Mouse (Mus musculus): ENCODE measurements around the gene Ikbip. TPM values are rescaled to one million over a fixed set of nuclear protein-coding genes. Genes with fewer than 3 reads are reported as not detected.

Gene Ikbip
- total and polyA plus RNA-seq, 2 experiments from 2014 or later = 21.1 to 31.0 TPM

GRCm38 (mm10) chr10:91127395-91127794, 44.7 kb downstream of the Ikbip start:
- H3K4me2 ChIP-seq (ENCODE audit: low read depth, low read length) = no peak overlapping the region
- H3K36me3 ChIP-seq (replicated peaks; ENCODE audit: control insufficient read depth, insufficient read depth, low read length) = no peaks in the 10 kb centered on the region
- WGBS = 34% methylated on average over 2 of the region's 2 CpGs
- no peak for DNase-seq (ENCODE audit: low spot score)
- peak overlapping the region; percentile 82 for H3K27ac ChIP-seq (ENCODE audit: low read depth)
- peaks cover 9% of the 10 kb centered on the region; the same call in 1 of the 2 replicates for H3K4me1 ChIP-seq (ENCODE audit: control insufficient read depth, insufficient read depth)
- H3K27me3 ChIP-seq (ENCODE audit: control insufficient read depth, insufficient read depth, low read length) = no peaks in the 10 kb centered on the region
- ATAC-seq (ENCODE audit: insufficient read depth, low read depth) = no peak
- H3K9me3 ChIP-seq (replicated peaks; ENCODE audit: control insufficient read depth, low read length) = no peaks in the 10 kb centered on the region
- H3K4me3 ChIP-seq (ENCODE audit: low read depth, low read length) = no peak overlapping the region
- no peak overlapping the region for H3K9ac ChIP-seq (replicated peaks; ENCODE audit: low read depth, low read length)
- TF ChIP-seq EP300 (IDR thresholded peaks at IDR 0.05; ENCODE audit: low read depth) = no peak

DNA sequence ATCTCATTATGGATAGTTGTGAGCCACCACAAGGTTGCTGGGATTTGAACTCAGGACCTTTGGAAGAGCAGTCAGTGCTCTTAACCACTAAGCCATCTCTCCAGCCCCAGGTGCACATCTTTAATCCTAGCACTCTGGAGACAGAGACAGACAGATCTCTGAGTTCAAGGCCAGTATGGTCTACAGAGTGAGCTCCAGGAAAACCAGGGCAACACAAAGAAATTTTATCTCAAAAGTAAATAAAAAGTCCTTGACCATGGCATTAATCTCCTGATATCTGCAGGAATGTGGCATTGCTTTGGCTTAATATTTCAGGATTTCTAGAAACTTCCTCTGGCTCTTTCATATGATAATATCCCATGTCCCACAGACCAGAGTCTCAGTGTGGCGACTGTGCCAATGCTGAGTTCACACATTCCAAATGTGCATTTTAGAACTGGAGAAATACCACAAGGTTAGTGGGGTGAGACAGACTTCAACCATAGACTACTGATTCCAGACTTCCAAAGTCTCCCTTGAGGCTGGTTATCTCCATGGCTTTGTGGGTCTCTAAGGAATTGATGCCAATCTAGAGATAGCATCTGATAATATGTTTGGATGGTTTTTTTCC, 45.9 kb downstream of the Ikbip start:
- Histone ChIP-seq H3K4me2 (ENCODE audit: low read depth, low read length) (no peak overlapping the region), H3K9me3 (replicated peaks; ENCODE audit: control insufficient read depth, low read length) (no peaks in the 10 kb centered on the region), H3K4me3 (ENCODE audit: low read depth, low read length) (no peak overlapping the region), H3K27me3 (ENCODE audit: control insufficient read depth, insufficient read depth, low read length) (no peaks in the 10 kb centered on the region), H3K4me1 (ENCODE audit: control insufficient read depth, insufficient read depth) (peaks cover 5% of the 10 kb centered on the region; the same call in 1 of the 2 replicates), H3K36me3 (replicated peaks; ENCODE audit: control insufficient read depth, insufficient read depth, low read length) (no peaks in the 10 kb centered on the region), H3K27ac (ENCODE audit: low read depth) (no peak overlapping the region), H3K9ac (replicated peaks; ENCODE audit: low read depth, low read length) (no peak overlapping the region)
- no peak for TF ChIP-seq EP300 (IDR thresholded peaks at IDR 0.05; ENCODE audit: low read depth)
- TF ChIP-seq CTCF (IDR thresholded peaks at IDR 0.05; ENCODE audit: low read depth) = no peak
- no peak for ATAC-seq (ENCODE audit: insufficient read depth, low read depth)
- WGBS = 69% methylated on average over 1 of the region's 1 CpGs
- DNase-seq (ENCODE audit: low spot score) = no peak

- no peaks in the 10 kb centered on the region for H3K36me3 ChIP-seq (replicated peaks; ENCODE audit: control insufficient read depth, insufficient read depth, low read length)
These were observed 48.1 kb downstream of the Ikbip start for GRCm38 (mm10) chr10:91130792-91131191.

GRCm38 (mm10) chr10:91131565-91131964, 48.8 kb downstream of the Ikbip start:
- TF ChIP-seq CTCF (IDR thresholded peaks at IDR 0.05; ENCODE audit: low read depth) = no peak
- no peak for TF ChIP-seq EP300 (IDR thresholded peaks at IDR 0.05; ENCODE audit: low read depth)
- DNase-seq (ENCODE audit: low spot score) = no peak
- Histone ChIP-seq H3K9ac (replicated peaks; ENCODE audit: low read depth, low read length) (no peak overlapping the region), H3K27me3 (ENCODE audit: control insufficient read depth, insufficient read depth, low read length) (no peaks in the 10 kb centered on the region), H3K4me2 (ENCODE audit: low read depth, low read length) (no peak overlapping the region), H3K27ac (ENCODE audit: low read depth) (no peak overlapping the region), H3K9me3 (replicated peaks; ENCODE audit: control insufficient read depth, low read length) (no peaks in the 10 kb centered on the region), H3K4me3 (ENCODE audit: low read depth, low read length) (no peak overlapping the region), H3K4me1 (ENCODE audit: control insufficient read depth, insufficient read depth) (no peaks in the 10 kb centered on the region; the same call in 1 of the 2 replicates), H3K36me3 (replicated peaks; ENCODE audit: control insufficient read depth, insufficient read depth, low read length) (no peaks in the 10 kb centered on the region)
- no peak for ATAC-seq (ENCODE audit: insufficient read depth, low read depth)
- 88% methylated on average over 1 of the region's 1 CpGs for WGBS

More at GRCm38 (mm10) chr10:91130792-91131191, 48.1 kb downstream of the Ikbip start:
- Histone ChIP-seq H3K27ac (ENCODE audit: low read depth) (no peak overlapping the region), H3K4me3 (ENCODE audit: low read depth, low read length) (no peak overlapping the region), H3K27me3 (ENCODE audit: control insufficient read depth, insufficient read depth, low read length) (no peaks in the 10 kb centered on the region), H3K4me2 (ENCODE audit: low read depth, low read length) (no peak overlapping the region), H3K9me3 (replicated peaks; ENCODE audit: control insufficient read depth, low read length) (no peaks in the 10 kb centered on the region), H3K9ac (replicated peaks; ENCODE audit: low read depth, low read length) (no peak overlapping the region), H3K4me1 (ENCODE audit: control insufficient read depth, insufficient read depth) (no peaks in the 10 kb centered on the region; the same call in 1 of the 2 replicates)
- 92% methylated on average over 3 of the region's 3 CpGs for WGBS
- no peak for DNase-seq (ENCODE audit: low spot score)
- no peak for ATAC-seq (ENCODE audit: insufficient read depth, low read depth)
- TF ChIP-seq EP300 (IDR thresholded peaks at IDR 0.05; ENCODE audit: low read depth) = no peak
- TF ChIP-seq CTCF (IDR thresholded peaks at IDR 0.05; ENCODE audit: low read depth) = no peak

DNA sequence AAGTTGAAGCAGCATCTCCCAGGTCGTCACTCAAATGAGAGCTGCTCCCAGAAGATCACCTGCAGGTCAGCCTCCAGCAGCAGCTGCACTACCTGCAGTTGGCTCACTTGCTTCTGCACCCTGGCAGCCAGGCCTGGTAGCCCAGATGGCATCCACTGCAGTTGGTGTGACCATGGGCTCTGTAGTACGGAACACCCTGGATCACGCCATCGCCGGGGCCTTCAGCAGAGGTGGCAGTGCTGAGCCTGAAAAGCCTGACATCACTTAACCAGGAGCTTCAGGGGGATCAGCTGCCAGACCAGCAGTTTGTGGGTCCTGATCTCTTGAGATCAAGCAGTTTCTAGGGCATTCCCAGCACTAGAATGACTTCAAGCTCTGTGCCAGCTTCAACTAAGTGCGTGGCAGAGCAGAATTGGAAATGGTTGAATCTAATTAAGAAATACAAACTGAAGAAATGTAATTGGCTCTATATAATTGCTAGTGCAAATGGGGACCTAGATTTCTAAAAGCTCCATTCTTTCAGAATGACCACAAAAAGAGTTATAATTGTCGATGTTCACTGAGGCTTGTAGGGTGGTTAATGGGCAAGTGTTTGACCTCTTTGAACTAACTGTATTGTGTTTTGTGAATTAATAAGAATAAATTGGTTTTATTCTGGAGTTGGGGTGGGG, 52.7 kb downstream of the Ikbip start:
- 91% methylated on average over 7 of the region's 7 CpGs for WGBS

More for the DNA sequence above, 52.7 kb downstream of the Ikbip start:
- Histone ChIP-seq H3K27ac (ENCODE audit: low read depth) (no peak overlapping the region), H3K9me3 (replicated peaks; ENCODE audit: control insufficient read depth, low read length) (no peaks in the 10 kb centered on the region), H3K27me3 (ENCODE audit: control insufficient read depth, insufficient read depth, low read length) (no peaks in the 10 kb centered on the region), H3K9ac (replicated peaks; ENCODE audit: low read depth, low read length) (no peak overlapping the region), H3K36me3 (replicated peaks; ENCODE audit: control insufficient read depth, insufficient read depth, low read length) (no peaks in the 10 kb centered on the region), H3K4me1 (ENCODE audit: control insufficient read depth, insufficient read depth) (peaks cover 6% of the 10 kb centered on the region; the same call in 1 of the 2 replicates), H3K4me2 (ENCODE audit: low read depth, low read length) (no peak overlapping the region), H3K4me3 (ENCODE audit: low read depth, low read length) (no peak overlapping the region)
- no peak for ATAC-seq (ENCODE audit: insufficient read depth, low read depth)
- no peak for TF ChIP-seq EP300 (IDR thresholded peaks at IDR 0.05; ENCODE audit: low read depth)
- no peak for TF ChIP-seq CTCF (IDR thresholded peaks at IDR 0.05; ENCODE audit: low read depth)
- DNase-seq (ENCODE audit: low spot score) = no peak

Measured in heart, postnatal 0 days (tissue).